Mouse (Mus musculus): ENCODE results near the gene Ripk1.

DNA sequence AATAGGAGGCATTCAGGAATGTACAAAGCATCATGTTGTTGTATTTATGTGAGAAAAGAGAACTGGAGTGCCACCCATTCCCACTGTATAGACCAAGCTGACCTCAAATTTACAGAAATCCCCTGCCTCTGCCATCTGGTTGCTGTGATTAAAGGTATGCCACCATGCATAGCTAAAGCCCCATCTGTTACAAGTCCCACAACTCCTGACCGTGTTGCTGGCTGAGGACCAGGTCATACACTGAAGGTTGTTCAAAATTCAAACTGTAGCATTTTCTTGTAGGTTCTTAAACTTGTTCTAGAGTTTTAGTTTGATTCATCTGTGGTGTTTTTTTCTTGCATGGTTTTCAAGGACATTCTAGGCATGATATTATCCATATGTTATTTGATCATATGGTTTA, 16.4 kb downstream of the Ripk1 start:
- TF ChIP-seq EP300 (IDR thresholded peaks at IDR 0.05; ENCODE audit: low read depth) (no peak), CTCF (IDR thresholded peaks at IDR 0.05; ENCODE audit: low read depth) (no peak)
